Mouse (Mus musculus) forebrain, embryonic 14.5 days (tissue): ENCODE measurements around the gene Polr2j. TPM values are rescaled to one million over a fixed set of nuclear protein-coding genes. Genes with fewer than 3 reads are reported as not detected.
"Not testable (repeated sequence)": the region's sequence is repeated elsewhere in the genome, so short reads cannot be mapped to it uniquely, and the experiment has no call there.

Experiments used
- ATAC-seq: fragments of 200-750 bp; cut with Nextera tagmentation; 2 replicates; pipeline ENCODE4 v1.8.0; 2017; ENCODE audit warnings: mild to moderate bottlenecking, moderate library complexity
- DNase-seq: peaks from one replicate; pipeline ENCODE4 v3.0.0-alpha.2; 2015; ENCODE audit warnings: low spot score
- H3K27ac ChIP-seq: fragments of 300-500 bp; sonication (generic); 2 replicates; pipeline ENCODE4 v1.5.1; 2014; ENCODE audit warnings: low read depth, mild to moderate bottlenecking, control low read depth, low read length, moderate library complexity
- H3K27me3 ChIP-seq: fragments of 300-500 bp; sonication (generic); replicated peaks from 2 replicates; pipeline ENCODE4 v1.6.1; 2014; ENCODE audit warnings: low read length, control low read depth, mixed read lengths; ENCODE audit not compliant: control insufficient read depth, insufficient read depth
- H3K36me3 ChIP-seq: fragments of 300-500 bp; sonication (generic); 2 replicates; pipeline ENCODE4 v1.6.1; 2014; ENCODE audit warnings: low read length, control low read depth; ENCODE audit not compliant: control insufficient read depth, insufficient read depth
- H3K4me1 ChIP-seq: fragments of 300-500 bp; sonication (generic); 2 replicates; pipeline ENCODE4 v1.6.1; 2014; ENCODE audit warnings: antibody characterized with exemption, low read length, control low read depth; ENCODE audit not compliant: control insufficient read depth, insufficient read depth
- H3K4me2 ChIP-seq: fragments of 300-500 bp; sonication (generic); 2 replicates; pipeline ENCODE4 v1.6.1; 2014; ENCODE audit warnings: mild to moderate bottlenecking, control low read depth, low read length
- H3K4me3 ChIP-seq: fragments of 300-500 bp; sonication (generic); 2 replicates; pipeline ENCODE4 v1.5.1; 2014; ENCODE audit warnings: low read depth, low read length, control low read depth
- H3K9ac ChIP-seq: fragments of 300-500 bp; sonication (generic); 2 replicates; pipeline ENCODE4 v1.6.1; 2014; ENCODE audit warnings: mild to moderate bottlenecking, low read length, control low read depth, moderate library complexity
- H3K9me3 ChIP-seq: fragments of 300-500 bp; sonication (generic); replicated peaks from 2 replicates; pipeline ENCODE4 v1.6.1; 2016; ENCODE audit warnings: low read length, control low read depth, mixed read lengths; ENCODE audit not compliant: control insufficient read depth
- WGBS: fragments of 180-500 bp; shearing (Covaris S2); extraction: QIAGEN DNeasy Blood & Tissue Kit; methylation state at CpG from one replicate; pipeline ENCODE4 v1.1.7; 2014; 5-methylcytosine and 5-hydroxymethylcytosine counted together
- polyA plus RNA-seq: library from polyadenylated mRNA; unstranded; fragments of >200 nt; fragmentation: Nextera tagmentation; extraction: Ambion mirVana; gene quantifications from 2 replicates; pipeline ENCODE4 v1.2.1, GENCODE M21; 2014

Polr2j gene
- polyA plus RNA-seq, 1 experiment from 2014 or later: 310 TPM

GRCm38 (mm10) chr5:136147704-136148103 is 31.3 kb downstream of the Polr2j start:
- Histone ChIP-seq H3K27ac (no peak overlapping the region), H3K36me3 (no peaks in the 10 kb centered on the region), H3K4me1 (no peaks in the 10 kb centered on the region), H3K9ac (no peak overlapping the region), H3K4me2 (no peak overlapping the region), H3K27me3 (no peaks in the 10 kb centered on the region), H3K4me3 (no peak overlapping the region), H3K9me3 (no peaks in the 10 kb centered on the region)
- DNase-seq: no peak
- no peak for ATAC-seq
- 71% methylated on average over 8 of the region's 8 CpGs for WGBS

GRCm38 (mm10) chr5:136149134-136149576 is 32.7 kb downstream of the Polr2j start:
- H3K4me1 ChIP-seq, H3K9ac ChIP-seq, ATAC-seq, H3K4me2 ChIP-seq, DNase-seq, H3K27me3 ChIP-seq, H3K4me3 ChIP-seq, H3K27ac ChIP-seq, H3K9me3 ChIP-seq, H3K36me3 ChIP-seq: not testable (repeated sequence)
- 79% methylated on average over 5 of the region's 5 CpGs for WGBS

- DNase-seq (no peak), ATAC-seq (no peak)
- Histone ChIP-seq H3K27me3 (no peaks in the 10 kb centered on the region), H3K27ac (no peak overlapping the region), H3K9ac (no peak overlapping the region), H3K36me3 (no peaks in the 10 kb centered on the region), H3K4me2 (no peak overlapping the region), H3K4me1 (no peaks in the 10 kb centered on the region), H3K9me3 (no peaks in the 10 kb centered on the region), H3K4me3 (no peak overlapping the region)
- WGBS: 82% methylated on average over 8 of the region's 8 CpGs
These were observed 35.9 kb downstream of the Polr2j start for GRCm38 (mm10) chr5:136152365-136152764.

GRCm38 (mm10) chr5:136155399-136155798 is 39.0 kb downstream of the Polr2j start:
- DNase-seq: no peak
- no peaks in the 10 kb centered on the region for H3K36me3 ChIP-seq
- 84% methylated on average over 5 of the region's 5 CpGs for WGBS
- H3K27ac ChIP-seq: no peak overlapping the region
- no peak overlapping the region for H3K9ac ChIP-seq
- H3K4me1 ChIP-seq: no peaks in the 10 kb centered on the region
- no peaks in the 10 kb centered on the region for H3K9me3 ChIP-seq
- H3K4me2 ChIP-seq: no peak overlapping the region
- no peak for ATAC-seq
- no peak overlapping the region for H3K4me3 ChIP-seq
- H3K27me3 ChIP-seq: no peaks in the 10 kb centered on the region

GRCm38 (mm10) chr5:136160084-136160483 is 43.7 kb downstream of the Polr2j start:
- H3K27me3 ChIP-seq, ATAC-seq, H3K36me3 ChIP-seq, H3K9me3 ChIP-seq, H3K4me1 ChIP-seq, H3K9ac ChIP-seq, H3K4me3 ChIP-seq, H3K4me2 ChIP-seq, DNase-seq, H3K27ac ChIP-seq: not testable (repeated sequence)
- WGBS: 91% methylated on average over 11 of the region's 12 CpGs

- 75% methylated on average over 11 of the region's 11 CpGs for WGBS
- H3K27ac ChIP-seq: no peak overlapping the region
- ATAC-seq: no peak
- no peaks in the 10 kb centered on the region for H3K9me3 ChIP-seq
- DNase-seq: peak; percentile 21
- H3K36me3 ChIP-seq: peaks cover 5% of the 10 kb centered on the region; the same call in 1 of the 2 replicates
- H3K4me2 ChIP-seq: no peak overlapping the region
- no peaks in the 10 kb centered on the region for H3K27me3 ChIP-seq
- H3K4me1 ChIP-seq: no peaks in the 10 kb centered on the region
- no peak overlapping the region for H3K9ac ChIP-seq
- H3K4me3 ChIP-seq: no peak overlapping the region
These were observed 47.5 kb downstream of the Polr2j start for GRCm38 (mm10) chr5:136163807-136164474.

GRCm38 (mm10) chr5:136165246-136165645 is 48.8 kb downstream of the Polr2j start:
- no peak overlapping the region for H3K27ac ChIP-seq
- H3K4me3 ChIP-seq: no peak overlapping the region
- H3K9me3 ChIP-seq: no peaks in the 10 kb centered on the region
- H3K4me1 ChIP-seq: no peaks in the 10 kb centered on the region
- H3K9ac ChIP-seq: no peak overlapping the region
- peaks cover 5% of the 10 kb centered on the region; the same call in 1 of the 2 replicates for H3K36me3 ChIP-seq
- 77% methylated on average over 8 of the region's 8 CpGs for WGBS
- no peaks in the 10 kb centered on the region for H3K27me3 ChIP-seq
- no peak overlapping the region for H3K4me2 ChIP-seq
- peak; percentile 6 for DNase-seq
- ATAC-seq: no peak

GRCm38 (mm10) chr5:136167296-136167695 is 50.9 kb downstream of the Polr2j start:
- H3K27ac ChIP-seq: no peak overlapping the region
- H3K9me3 ChIP-seq: no peaks in the 10 kb centered on the region
- no peak for ATAC-seq
- H3K36me3 ChIP-seq: peaks cover 2% of the 10 kb centered on the region; the same call in 1 of the 2 replicates
- H3K4me1 ChIP-seq: peaks cover 10% of the 10 kb centered on the region
- WGBS: 95% methylated on average over 4 of the region's 4 CpGs
- DNase-seq: no peak
- no peak overlapping the region for H3K9ac ChIP-seq
- H3K27me3 ChIP-seq: no peaks in the 10 kb centered on the region
- no peak overlapping the region for H3K4me3 ChIP-seq
- H3K4me2 ChIP-seq: no peak overlapping the region

- Histone ChIP-seq H3K36me3 (peaks cover 2% of the 10 kb centered on the region; the same call in 1 of the 2 replicates), H3K4me3 (no peak overlapping the region), H3K4me1 (peaks cover 10% of the 10 kb centered on the region), H3K9me3 (no peaks in the 10 kb centered on the region), H3K27me3 (no peaks in the 10 kb centered on the region), H3K27ac (no peak overlapping the region), H3K4me2 (no peak overlapping the region), H3K9ac (no peak overlapping the region)
- 92% methylated on average over 3 of the region's 3 CpGs for WGBS
- DNase-seq (no peak), ATAC-seq (no peak)
These were observed 51.6 kb downstream of the Polr2j start for GRCm38 (mm10) chr5:136168071-136168470.
